Mouse (Mus musculus) embryonic facial prominence, embryonic 11.5 days (tissue): ENCODE measurements around the gene Suco. TPM values are rescaled to one million over a fixed set of nuclear protein-coding genes. Genes with fewer than 3 reads are reported as not detected.

Experiments used
- ATAC-seq: fragments of 200-750 bp; cut with Nextera tagmentation; replicated peaks from 2 replicates; pipeline ENCODE4 v1.8.0; 2017; ENCODE audit warnings: low read depth; ENCODE audit not compliant: insufficient number of reproducible peaks, low FRiP score, low TSS enrichment
- DNase-seq: peaks from one replicate; pipeline ENCODE4 v3.0.0-alpha.2; 2015; ENCODE audit warnings: low spot score
- H3K27ac ChIP-seq: fragments of 300-500 bp; sonication (generic); replicated peaks from 2 replicates; pipeline ENCODE4 v1.5.1; 2014; ENCODE audit warnings: mild to moderate bottlenecking, low read depth, low read length, control low read depth
- H3K27me3 ChIP-seq: fragments of 300-500 bp; sonication (generic); 2 replicates; pipeline ENCODE4 v1.6.1; 2014; ENCODE audit warnings: mild to moderate bottlenecking, low read length, moderate library complexity, mixed read lengths; ENCODE audit not compliant: control insufficient read depth, insufficient read depth
- H3K36me3 ChIP-seq: fragments of 300-500 bp; sonication (generic); replicated peaks from 2 replicates; pipeline ENCODE4 v1.6.1; 2014; ENCODE audit warnings: low read depth, mild to moderate bottlenecking, low read length, moderate library complexity, mixed read lengths; ENCODE audit not compliant: control insufficient read depth, insufficient read depth
- H3K4me1 ChIP-seq: fragments of 300-500 bp; sonication (generic); 2 replicates; pipeline ENCODE4 v1.6.1; 2014; ENCODE audit warnings: low read length, mixed read lengths; ENCODE audit not compliant: control insufficient read depth, insufficient read depth
- H3K4me2 ChIP-seq: fragments of 300-500 bp; sonication (generic); 2 replicates; pipeline ENCODE4 v1.6.1; 2014; ENCODE audit warnings: low read depth, mild to moderate bottlenecking, control low read depth, low read length, moderate library complexity
- H3K4me3 ChIP-seq: fragments of 300-500 bp; sonication (generic); 2 replicates; pipeline ENCODE4 v1.5.1; 2014; ENCODE audit warnings: low read depth, low read length, control low read depth
- H3K9ac ChIP-seq: fragments of 300-500 bp; sonication (generic); replicated peaks from 2 replicates; pipeline ENCODE4 v1.6.1; 2014; ENCODE audit warnings: mild to moderate bottlenecking, control low read depth, low read length
- H3K9me3 ChIP-seq: fragments of 300-500 bp; sonication (generic); replicated peaks from 2 replicates; pipeline ENCODE4 v1.6.1; 2016; ENCODE audit warnings: mild to moderate bottlenecking, low read length, inconsistent platforms, mixed read lengths; ENCODE audit not compliant: control insufficient read depth
- WGBS: fragments of 180-500 bp; shearing (Covaris S2); extraction: QIAGEN DNeasy Blood & Tissue Kit; methylation state at CpG from one replicate; pipeline ENCODE4 v1.1.7; 2014; 5-methylcytosine and 5-hydroxymethylcytosine counted together
- polyA plus RNA-seq: library from polyadenylated mRNA; unstranded; fragments of >200 nt; fragmentation: Nextera tagmentation; extraction: Ambion mirVana; gene quantifications from 2 replicates; pipeline ENCODE4 v1.2.1, GENCODE M21; 2014

Suco gene
- polyA plus RNA-seq, 1 experiment from 2014 or later: 30.5 TPM

- no peak overlapping the region for H3K4me3 ChIP-seq
- no peaks in the 10 kb centered on the region for H3K36me3 ChIP-seq
- H3K27me3 ChIP-seq: no peaks in the 10 kb centered on the region
- H3K9me3 ChIP-seq: no peaks in the 10 kb centered on the region
- no peaks in the 10 kb centered on the region for H3K4me1 ChIP-seq
- ATAC-seq (no peak), DNase-seq (no peak)
- no peak overlapping the region for H3K27ac ChIP-seq
- no peak overlapping the region for H3K4me2 ChIP-seq
- 86% methylated on average over 3 of the region's 3 CpGs for WGBS
- no peak overlapping the region for H3K9ac ChIP-seq
These were observed 41.5 kb upstream of the Suco start for GRCm38 (mm10) chr1:161917940-161918484.

DNA sequence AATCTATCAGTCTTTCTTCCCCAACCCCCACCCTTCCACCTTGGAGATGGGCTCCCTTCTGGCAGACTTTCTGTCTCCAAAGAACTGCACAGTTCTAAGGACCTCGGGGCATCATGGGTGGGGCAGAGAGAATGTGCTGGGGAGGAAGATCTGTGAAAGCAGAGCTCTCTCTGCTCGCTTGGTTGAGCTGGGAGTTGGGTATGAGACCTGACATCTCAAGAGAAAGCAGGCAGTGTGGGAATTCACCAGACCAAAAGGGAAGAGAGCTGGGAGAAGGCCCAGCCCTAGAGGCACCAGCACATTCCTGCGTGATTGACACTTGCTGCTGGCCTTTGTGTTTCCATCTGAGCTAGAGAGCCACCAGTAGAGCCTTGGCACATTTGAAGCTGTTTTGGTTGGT is 39.6 kb upstream of the Suco start:
- H3K4me1 ChIP-seq: no peaks in the 10 kb centered on the region
- no peaks in the 10 kb centered on the region for H3K36me3 ChIP-seq
- ATAC-seq: no peak
- no peak overlapping the region for H3K9ac ChIP-seq
- 22% methylated on average over 3 of the region's 3 CpGs for WGBS
- H3K9me3 ChIP-seq: no peaks in the 10 kb centered on the region
- no peaks in the 10 kb centered on the region for H3K27me3 ChIP-seq
- no peak overlapping the region for H3K4me3 ChIP-seq
- no peak overlapping the region for H3K27ac ChIP-seq
- peak; percentile 13 for DNase-seq
- no peak overlapping the region for H3K4me2 ChIP-seq

DNA sequence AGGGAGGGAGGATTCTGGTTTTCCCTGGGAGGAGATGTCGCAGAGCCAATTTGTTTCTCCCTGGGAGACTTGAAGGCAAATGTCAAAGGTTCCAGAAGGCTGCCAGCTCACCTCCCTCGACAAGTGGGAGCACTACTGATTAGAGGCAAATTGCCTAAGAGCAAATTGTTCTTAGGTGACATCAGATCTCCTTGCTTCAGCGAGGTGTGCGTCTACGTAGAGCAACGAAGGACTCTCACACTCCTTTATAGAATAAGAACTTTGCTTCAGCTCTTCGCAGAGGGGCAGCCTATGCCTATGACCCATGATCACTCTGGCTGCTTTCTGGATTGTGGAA is 37.1 kb upstream of the Suco start:
- no peak overlapping the region for H3K4me3 ChIP-seq
- H3K27ac ChIP-seq: no peak overlapping the region
- no peaks in the 10 kb centered on the region for H3K36me3 ChIP-seq
- no peaks in the 10 kb centered on the region for H3K27me3 ChIP-seq
- 69% methylated on average over 7 of the region's 7 CpGs for WGBS
- DNase-seq (no peak), ATAC-seq (no peak)
- H3K4me2 ChIP-seq: no peak overlapping the region
- no peaks in the 10 kb centered on the region for H3K4me1 ChIP-seq
- H3K9me3 ChIP-seq: no peaks in the 10 kb centered on the region
- H3K9ac ChIP-seq: no peak overlapping the region

DNA sequence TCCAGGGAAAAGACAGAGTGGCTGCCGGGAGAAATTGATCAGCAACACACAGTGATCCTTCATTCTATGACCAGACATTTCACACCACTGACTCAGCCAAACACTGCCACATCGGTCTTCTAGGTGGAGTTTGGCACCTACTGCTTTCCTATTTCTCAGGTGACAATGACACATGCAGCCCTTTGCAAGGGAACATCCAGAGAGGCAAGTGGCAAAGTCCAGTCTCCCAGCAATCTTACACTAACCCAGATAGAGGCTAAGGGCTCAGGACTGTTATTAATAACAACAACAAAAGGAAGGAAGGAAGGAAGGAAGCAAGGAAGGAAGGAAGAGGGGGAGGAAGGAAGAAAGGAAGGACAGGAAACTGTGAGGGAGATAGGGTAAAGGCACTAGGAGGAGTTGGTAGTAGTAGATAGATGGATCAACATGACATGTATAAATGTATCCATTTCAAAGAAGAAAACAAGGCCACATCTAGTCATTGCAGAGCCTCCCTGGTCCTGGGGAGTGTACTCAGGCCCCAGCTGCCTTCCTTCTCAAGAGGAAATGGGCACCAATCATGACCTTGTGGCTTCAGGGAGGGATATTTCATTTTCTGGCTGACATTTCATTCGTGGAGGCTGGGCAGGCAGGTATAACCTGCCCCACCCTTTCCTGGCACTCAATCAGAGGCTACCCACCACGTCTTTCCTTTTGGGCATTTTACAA is 36.6 kb upstream of the Suco start:
- no peak overlapping the region for H3K9ac ChIP-seq
- no peak overlapping the region for H3K4me3 ChIP-seq
- 65% methylated on average over 4 of the region's 4 CpGs for WGBS
- no peak overlapping the region for H3K27ac ChIP-seq
- H3K4me2 ChIP-seq: no peak overlapping the region
- H3K27me3 ChIP-seq: no peaks in the 10 kb centered on the region
- ATAC-seq (no peak), DNase-seq (no peak)
- H3K4me1 ChIP-seq: no peaks in the 10 kb centered on the region
- H3K36me3 ChIP-seq: no peaks in the 10 kb centered on the region
- no peaks in the 10 kb centered on the region for H3K9me3 ChIP-seq

GRCm38 (mm10) chr1:161909074-161909473 is 32.6 kb upstream of the Suco start:
- no peaks in the 10 kb centered on the region for H3K4me1 ChIP-seq
- WGBS: 82% methylated on average over 8 of the region's 8 CpGs

DNA sequence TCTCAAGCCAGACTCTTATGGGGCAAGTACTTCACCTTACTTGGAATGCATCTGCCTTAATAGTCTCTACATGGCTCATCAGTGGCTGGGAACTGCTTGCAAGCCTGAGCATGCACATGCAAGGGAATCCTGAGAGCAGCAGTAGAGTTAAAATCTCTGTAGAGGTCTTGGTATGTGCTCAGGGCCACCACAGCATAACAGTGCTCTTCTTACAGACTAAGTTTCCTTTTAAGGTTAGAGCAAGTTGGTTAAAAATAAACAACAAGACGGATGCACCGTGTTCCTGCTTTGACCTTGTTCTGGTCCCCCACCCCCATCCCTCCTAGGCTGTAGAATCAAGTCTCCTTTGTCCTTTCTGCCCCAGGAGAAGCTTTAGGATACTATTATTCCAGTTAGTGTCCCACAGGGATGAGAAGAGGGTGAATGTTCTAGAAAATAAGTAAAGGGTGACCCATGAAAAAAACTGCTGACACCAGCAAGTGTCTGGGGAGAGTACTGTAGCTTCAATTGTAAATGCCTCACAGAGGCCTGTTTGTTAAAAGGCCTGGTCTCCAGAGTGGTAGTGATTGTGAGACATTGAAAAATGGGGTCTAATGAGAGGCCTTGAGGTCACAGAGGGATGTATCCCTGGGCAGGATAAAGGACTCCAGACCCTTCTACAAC is 31.4 kb upstream of the Suco start:
- 25% methylated on average over 2 of the region's 2 CpGs for whole genome bisulfite sequencing
- H3K9ac ChIP-seq: no peak overlapping the region
- no peak overlapping the region for H3K27ac ChIP-seq
- H3K9me3 ChIP-seq: no peaks in the 10 kb centered on the region
- ATAC-seq (no peak), DNase-seq (peak; percentile 24)
- no peaks in the 10 kb centered on the region for H3K4me1 ChIP-seq
- H3K27me3 ChIP-seq: no peaks in the 10 kb centered on the region
- no peak overlapping the region for H3K4me3 ChIP-seq
- no peak overlapping the region for H3K4me2 ChIP-seq
- no peaks in the 10 kb centered on the region for H3K36me3 ChIP-seq

More at GRCm38 (mm10) chr1:161909074-161909473, 32.6 kb upstream of the Suco start:
- Histone ChIP-seq H3K9me3 (no peaks in the 10 kb centered on the region), H3K4me3 (no peak overlapping the region), H3K27me3 (no peaks in the 10 kb centered on the region), H3K4me2 (no peak overlapping the region), H3K36me3 (no peaks in the 10 kb centered on the region), H3K9ac (no peak overlapping the region), H3K27ac (no peak overlapping the region)
- ATAC-seq (no peak), DNase-seq (no peak)

DNA sequence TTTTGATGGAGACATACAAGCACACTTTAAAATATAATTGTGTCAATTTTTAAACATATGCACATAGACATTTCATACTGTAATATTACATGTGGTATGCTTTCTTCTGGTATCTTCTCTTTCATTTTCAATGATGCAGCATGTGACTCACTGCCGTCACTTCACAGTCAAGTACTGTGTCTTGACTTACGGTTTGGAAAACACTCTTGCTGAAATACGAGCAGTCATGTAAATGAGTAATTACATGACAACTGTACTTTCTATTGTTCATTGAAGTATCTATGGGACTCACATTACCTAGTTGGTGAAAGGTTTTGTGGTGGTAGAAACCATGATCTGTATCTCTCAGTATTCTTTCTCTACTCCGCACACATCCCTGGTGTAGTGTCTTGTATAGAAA is 30.6 kb upstream of the Suco start:
- Histone ChIP-seq H3K27ac (no peak overlapping the region), H3K27me3 (no peaks in the 10 kb centered on the region), H3K9ac (no peak overlapping the region), H3K4me2 (no peak overlapping the region), H3K4me1 (no peaks in the 10 kb centered on the region), H3K4me3 (no peak overlapping the region), H3K36me3 (no peaks in the 10 kb centered on the region), H3K9me3 (no peaks in the 10 kb centered on the region)
- ATAC-seq (no peak), DNase-seq (no peak)
- WGBS: 87% methylated on average over 4 of the region's 4 CpGs

DNA sequence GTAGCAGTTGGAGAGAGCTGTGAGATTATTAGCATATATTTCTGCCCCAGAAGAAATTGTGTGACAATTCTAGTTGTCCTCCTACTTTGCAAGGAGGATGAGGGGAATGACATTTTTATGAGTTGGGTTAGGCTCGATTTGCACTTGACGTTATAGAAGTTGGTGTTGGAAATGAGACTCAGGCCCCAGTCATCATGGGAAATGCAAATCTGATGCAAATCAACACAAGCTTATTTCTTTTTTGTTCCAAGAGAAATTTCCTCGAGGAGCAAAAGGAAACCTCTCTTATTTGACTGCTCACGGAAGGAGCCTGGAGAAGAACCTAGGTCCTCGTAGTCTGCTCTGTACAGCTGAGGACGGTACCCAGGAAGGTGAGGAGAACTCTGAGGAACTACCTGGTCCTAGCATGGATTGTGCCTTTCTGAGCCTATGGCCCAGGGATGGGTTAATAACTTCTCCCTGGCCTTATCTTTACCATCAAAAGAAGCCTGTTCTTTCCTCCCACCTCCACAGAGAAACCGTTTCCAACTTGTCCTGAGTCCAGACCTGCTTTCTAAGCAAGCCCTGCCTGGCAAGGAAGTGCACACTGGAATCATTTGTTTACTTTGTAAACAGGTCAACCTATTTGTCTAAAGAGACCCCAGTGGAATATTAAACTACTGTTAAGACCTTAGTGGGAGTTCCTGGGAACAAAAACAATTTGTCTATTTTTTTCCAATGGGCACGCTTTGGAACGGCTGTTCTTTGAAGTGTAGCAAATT is 26.4 kb upstream of the Suco start:
- Histone ChIP-seq H3K9me3 (no peaks in the 10 kb centered on the region), H3K9ac (no peak overlapping the region), H3K36me3 (no peaks in the 10 kb centered on the region), H3K4me2 (no peak overlapping the region), H3K27me3 (no peaks in the 10 kb centered on the region), H3K4me3 (no peak overlapping the region), H3K4me1 (no peaks in the 10 kb centered on the region), H3K27ac (no peak overlapping the region)
- ATAC-seq (no peak), DNase-seq (no peak)
- 78% methylated on average over 9 of the region's 9 CpGs for WGBS
